Mouse (Mus musculus): ENCODE measurements around the gene Cpa4. TPM values are rescaled to one million over a fixed set of nuclear protein-coding genes. Genes with fewer than 3 reads are reported as not detected.
A peak's percentile ranks its signal among the peaks of the same experiment; 100 is the strongest.

Gene Cpa4
- polyA plus RNA-seq, 1 experiment: 0.16 TPM

DNA sequence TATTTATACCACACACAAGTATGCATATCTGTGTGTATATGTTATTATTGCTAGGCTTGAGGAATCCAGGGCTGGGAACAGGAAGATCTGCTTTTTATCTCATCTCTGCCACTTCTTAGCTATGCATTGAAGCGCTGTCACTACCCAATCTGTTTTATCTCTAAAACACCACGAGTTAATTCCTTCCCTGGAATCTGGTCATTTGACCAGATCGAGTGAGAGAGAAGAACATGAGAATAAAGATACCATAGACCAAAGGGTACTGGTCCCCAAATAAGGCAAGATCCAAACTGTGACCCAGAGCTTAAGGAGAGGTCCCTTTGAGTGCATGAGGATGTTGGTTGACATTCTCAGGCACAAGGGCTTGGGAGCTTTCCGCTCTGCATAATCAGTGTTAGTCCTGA is 53.8 kb downstream of the Cpa4 start:
- no peak for TF ChIP-seq POLR2A (IDR thresholded peaks at IDR 0.05; ENCODE audit: borderline replicate concordance, insufficient read depth, low read length)
- TF ChIP-seq CTCF (IDR thresholded peaks at IDR 0.05; ENCODE audit: borderline replicate concordance, insufficient read depth, low read depth, low read length): no peak
- 90% methylated on average over 4 of the region's 4 CpGs for WGBS
- no peaks in the 10 kb centered on the region for H3K27me3 ChIP-seq (ENCODE audit: control insufficient read depth, insufficient read depth, low read length)
- H3K4me3 ChIP-seq (replicated peaks; ENCODE audit: insufficient read depth, low read depth, low read length): no peak overlapping the region
- no peak for DNase-seq
- no peak overlapping the region for H3K27ac ChIP-seq (ENCODE audit: insufficient read depth, low read length)
- H3K4me1 ChIP-seq (ENCODE audit: control insufficient read depth, insufficient read depth, low read length): peaks cover 3% of the 10 kb centered on the region

GRCm38 (mm10) chr6:30624763-30625162 is 56.6 kb downstream of the Cpa4 start:
- DNase-seq: no peak
- Histone ChIP-seq H3K27me3 (ENCODE audit: control insufficient read depth, insufficient read depth, low read length) (no peaks in the 10 kb centered on the region), H3K4me1 (ENCODE audit: control insufficient read depth, insufficient read depth, low read length) (no peaks in the 10 kb centered on the region), H3K4me3 (replicated peaks; ENCODE audit: insufficient read depth, low read depth, low read length) (no peak overlapping the region), H3K27ac (ENCODE audit: insufficient read depth, low read length) (no peak overlapping the region)
- TF ChIP-seq CTCF (IDR thresholded peaks at IDR 0.05; ENCODE audit: borderline replicate concordance, insufficient read depth, low read depth, low read length) (no peak), POLR2A (IDR thresholded peaks at IDR 0.05; ENCODE audit: borderline replicate concordance, insufficient read depth, low read length) (no peak)
- 95% methylated on average over 9 of the region's 9 CpGs for WGBS

- DNase-seq: peak in 1 of 2 experiments; percentile 45
- H3K27me3 ChIP-seq (ENCODE audit: control insufficient read depth, insufficient read depth, low read length): no peaks in the 10 kb centered on the region
- H3K4me1 ChIP-seq (ENCODE audit: control insufficient read depth, insufficient read depth, low read length): no peaks in the 10 kb centered on the region
- H3K4me3 ChIP-seq (replicated peaks; ENCODE audit: insufficient read depth, low read depth, low read length): no peak overlapping the region
- 36% methylated on average over 6 of the region's 6 CpGs for WGBS
- no peak overlapping the region for H3K27ac ChIP-seq (ENCODE audit: insufficient read depth, low read length)
- TF ChIP-seq POLR2A (IDR thresholded peaks at IDR 0.05; ENCODE audit: borderline replicate concordance, insufficient read depth, low read length) (no peak), CTCF (IDR thresholded peaks at IDR 0.05; ENCODE audit: borderline replicate concordance, insufficient read depth, low read depth, low read length) (no peak)
These were observed 60.0 kb downstream of the Cpa4 start for GRCm38 (mm10) chr6:30628152-30628551.

GRCm38 (mm10) chr6:30629989-30630388 is 61.8 kb downstream of the Cpa4 start:
- Histone ChIP-seq H3K27ac (ENCODE audit: insufficient read depth, low read length) (no peak overlapping the region), H3K4me1 (ENCODE audit: control insufficient read depth, insufficient read depth, low read length) (no peaks in the 10 kb centered on the region), H3K4me3 (replicated peaks; ENCODE audit: insufficient read depth, low read depth, low read length) (no peak overlapping the region), H3K27me3 (ENCODE audit: control insufficient read depth, insufficient read depth, low read length) (no peaks in the 10 kb centered on the region)
- DNase-seq: no peak
- TF ChIP-seq POLR2A (IDR thresholded peaks at IDR 0.05; ENCODE audit: borderline replicate concordance, insufficient read depth, low read length) (no peak), CTCF (IDR thresholded peaks at IDR 0.05; ENCODE audit: borderline replicate concordance, insufficient read depth, low read depth, low read length) (no peak)
- WGBS: 91% methylated on average over 1 of the region's 1 CpGs

DNA sequence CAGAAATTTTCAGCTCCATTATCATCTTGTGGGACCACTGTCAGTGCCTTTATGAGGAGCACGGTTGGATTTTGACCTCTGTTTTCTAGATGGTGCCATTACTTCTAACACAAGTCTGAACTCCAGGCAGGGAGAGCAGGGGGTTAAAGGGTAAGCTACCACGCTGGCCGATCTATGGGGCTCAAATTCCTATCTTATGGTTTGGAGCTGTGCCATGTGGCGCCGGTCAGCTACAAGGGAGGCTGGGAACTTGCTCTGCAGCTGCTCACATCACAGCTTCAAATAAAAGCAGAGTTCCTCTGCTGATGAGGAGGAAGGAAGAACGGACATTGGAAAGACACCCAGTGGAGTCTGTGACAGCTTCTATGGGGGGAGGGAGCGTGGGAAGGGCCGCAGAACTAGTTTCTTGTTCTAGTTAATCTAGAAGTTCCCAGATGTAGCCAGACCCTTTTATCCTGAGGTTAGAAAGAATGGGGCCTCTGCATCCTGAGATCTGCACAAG is 67.2 kb downstream of the Cpa4 start:
- no peaks in the 10 kb centered on the region for H3K27me3 ChIP-seq (ENCODE audit: control insufficient read depth, insufficient read depth, low read length)
- WGBS: 42% methylated on average over 8 of the region's 8 CpGs
- H3K4me3 ChIP-seq (replicated peaks; ENCODE audit: insufficient read depth, low read depth, low read length): no peak overlapping the region
- H3K27ac ChIP-seq (ENCODE audit: insufficient read depth, low read length): no peak overlapping the region
- H3K4me1 ChIP-seq (ENCODE audit: control insufficient read depth, insufficient read depth, low read length): no peaks in the 10 kb centered on the region
- DNase-seq: no peak
- no peak for TF ChIP-seq POLR2A (IDR thresholded peaks at IDR 0.05; ENCODE audit: borderline replicate concordance, insufficient read depth, low read length)
- no peak for TF ChIP-seq CTCF (IDR thresholded peaks at IDR 0.05; ENCODE audit: borderline replicate concordance, insufficient read depth, low read depth, low read length)

DNA sequence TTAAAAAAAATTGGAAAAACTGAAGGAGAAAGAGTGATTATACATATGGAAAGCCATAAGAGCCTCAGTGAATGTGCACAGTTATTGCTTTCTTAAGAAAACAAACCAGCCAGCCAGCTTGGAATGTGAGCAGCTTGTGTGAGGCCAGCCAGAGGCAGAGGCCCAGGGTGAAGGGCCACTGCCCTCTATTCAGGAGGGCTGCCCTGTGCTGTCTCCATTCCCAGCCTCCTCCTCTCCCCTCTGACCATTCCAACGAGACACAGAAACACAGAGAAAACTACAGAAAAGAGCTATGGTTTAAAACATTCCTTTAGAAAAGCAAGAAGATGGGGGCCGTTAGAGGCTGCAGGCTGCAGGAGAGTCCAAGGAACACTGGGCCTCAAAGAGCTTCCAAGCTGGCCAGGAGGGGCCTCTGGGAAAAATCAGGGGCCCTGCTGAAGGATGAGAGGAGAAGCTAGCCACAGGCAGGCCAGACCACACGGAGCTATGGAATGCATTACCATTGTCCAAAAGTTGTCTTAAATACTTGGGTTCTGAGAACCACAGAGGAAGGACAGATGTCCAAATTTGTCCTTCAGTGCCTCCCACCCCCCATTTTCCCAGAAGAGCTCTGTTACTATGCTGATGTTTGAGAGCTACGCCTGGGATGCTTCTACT is 68.1 kb downstream of the Cpa4 start:
- 52% methylated on average over 4 of the region's 4 CpGs for WGBS

DNA sequence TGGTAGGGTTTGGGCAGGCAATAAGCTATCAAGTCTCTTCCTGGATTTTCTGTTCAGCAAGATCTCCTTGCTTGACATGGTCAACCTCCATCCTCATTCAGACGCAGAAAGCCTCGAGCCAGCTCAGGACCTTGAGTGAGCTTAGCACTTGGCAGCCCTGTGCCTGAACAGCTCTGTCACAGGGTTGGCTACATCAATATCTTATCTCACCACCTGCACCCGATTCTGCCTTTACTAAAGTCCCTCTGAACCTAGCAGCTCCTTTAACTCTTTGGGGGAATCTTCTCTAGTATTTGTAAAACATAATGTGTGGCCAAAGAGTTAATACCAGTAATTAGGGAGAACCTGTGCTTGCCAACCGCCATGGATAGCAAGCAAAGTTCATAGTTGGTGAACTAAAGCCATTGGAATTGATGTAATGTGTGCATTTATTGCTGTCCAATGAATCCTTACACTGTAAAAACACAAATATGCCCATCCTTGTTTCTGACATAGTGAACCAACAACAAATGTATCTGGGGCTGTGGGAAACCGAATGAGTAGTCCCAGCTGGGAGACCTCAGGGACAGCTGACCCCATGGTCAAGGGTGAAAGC is 70.6 kb downstream of the Cpa4 start, which contains the start of gene Cpa1:
Cpa1 (plus strand) TSS at position 545 of the 595 bp plus-strand sequence.
- no peak within 1 kb of the TSS for H3K27ac ChIP-seq (ENCODE audit: insufficient read depth, low read length)
- TF ChIP-seq CTCF (IDR thresholded peaks at IDR 0.05; ENCODE audit: borderline replicate concordance, insufficient read depth, low read depth, low read length) (no peak), POLR2A (IDR thresholded peaks at IDR 0.05; ENCODE audit: borderline replicate concordance, insufficient read depth, low read length) (no peak)
- no peak within 1 kb of the TSS for H3K4me3 ChIP-seq (replicated peaks; ENCODE audit: insufficient read depth, low read depth, low read length)
- DNase-seq: no peak
- no peaks in the 10 kb centered on the region for H3K27me3 ChIP-seq (ENCODE audit: control insufficient read depth, insufficient read depth, low read length)
- WGBS: 83% methylated on average over 5 of the region's 5 CpGs
- H3K4me1 ChIP-seq (ENCODE audit: control insufficient read depth, insufficient read depth, low read length): no peaks in the 10 kb centered on the region

More for the DNA sequence above, 68.1 kb downstream of the Cpa4 start:
- Histone ChIP-seq H3K4me1 (ENCODE audit: control insufficient read depth, insufficient read depth, low read length) (no peaks in the 10 kb centered on the region), H3K4me3 (replicated peaks; ENCODE audit: insufficient read depth, low read depth, low read length) (no peak overlapping the region), H3K27ac (ENCODE audit: insufficient read depth, low read length) (no peak overlapping the region), H3K27me3 (ENCODE audit: control insufficient read depth, insufficient read depth, low read length) (no peaks in the 10 kb centered on the region)
- no peak for DNase-seq
- TF ChIP-seq CTCF (IDR thresholded peaks at IDR 0.05; ENCODE audit: borderline replicate concordance, insufficient read depth, low read depth, low read length) (no peak), POLR2A (IDR thresholded peaks at IDR 0.05; ENCODE audit: borderline replicate concordance, insufficient read depth, low read length) (no peak)

Other genes starting within 250 kb of the Cpa4 start
- gene Zc3hc1, start 177.3 kb upstream of the Cpa4 start, polyA plus RNA-seq (2012; rRNA removed): 26.6 and 30.2 TPM in 2 replicates
- 84.2 and 90.8 TPM in 2 replicates for gene Klhdc10, start 166.5 kb upstream of the Cpa4 start, polyA plus RNA-seq (2012; rRNA removed)
- 33.9 and 36.7 TPM in 2 replicates for gene Tmem209, start 58.6 kb upstream of the Cpa4 start, polyA plus RNA-seq (2012; rRNA removed)
- 0.08 and 0.17 TPM in 2 replicates for gene Ssmem1, start 58.5 kb upstream of the Cpa4 start, polyA plus RNA-seq (2012; rRNA removed)
- gene Cpa2, start 26.8 kb upstream of the Cpa4 start, polyA plus RNA-seq (2012; rRNA removed): 7.0 and 7.7 TPM in 2 replicates
- 0.05 TPM in 1 of 2 replicates, not detected in the other for gene Cpa5, start 42.6 kb downstream of the Cpa4 start, polyA plus RNA-seq (2012; rRNA removed)
- not detected in 2 replicates for gene Cpa1, start 70.8 kb downstream of the Cpa4 start, polyA plus RNA-seq (2012; rRNA removed)
- 4.0 and 4.1 TPM in 2 replicates for gene Cep41, start 125.4 kb downstream of the Cpa4 start, polyA plus RNA-seq (2012; rRNA removed)
- 25.3 and 32.9 TPM in 2 replicates for gene Mest, start 155.2 kb downstream of the Cpa4 start, polyA plus RNA-seq (2012; rRNA removed)